Mouse (Mus musculus) heart, postnatal 36 days (tissue): ENCODE results near the gene Atf4. TPM values are rescaled to one million over a fixed set of nuclear protein-coding genes. Genes with fewer than 3 reads are reported as not detected.

Source experiments
- DNase-seq, 2 experiments: peaks; one replicate each; pipeline ENCODE4 v3.0.0; 2021 to 2022
- intact Hi-C: fragments of 180-260 bp; cut with DNase I; formaldehyde crosslinking; loops from one replicate; pipeline ENCODE4 v1.15.1; 2025
- total RNA-seq, 2 experiments: library from RNA; stranded (reverse); gene quantifications; 2 replicates each; pipeline ENCODE4 v1.2.3; 2021

Atf4 gene
- total RNA-seq, 2 experiments from 2014 or later: 65.2 to 75.8 TPM

GRCm38 (mm10) chr15:80277107-80277506, 22.1 kb downstream of the Atf4 start:
- no peak for DNase-seq
- intact Hi-C loops: no loop called here

- peak in 1 of 2 experiments; percentile 69 for DNase-seq
- intact Hi-C loops: no loop called here
Observed at GRCm38 (mm10) chr15:80277625-80278024, 22.6 kb downstream of the Atf4 start.

DNA sequence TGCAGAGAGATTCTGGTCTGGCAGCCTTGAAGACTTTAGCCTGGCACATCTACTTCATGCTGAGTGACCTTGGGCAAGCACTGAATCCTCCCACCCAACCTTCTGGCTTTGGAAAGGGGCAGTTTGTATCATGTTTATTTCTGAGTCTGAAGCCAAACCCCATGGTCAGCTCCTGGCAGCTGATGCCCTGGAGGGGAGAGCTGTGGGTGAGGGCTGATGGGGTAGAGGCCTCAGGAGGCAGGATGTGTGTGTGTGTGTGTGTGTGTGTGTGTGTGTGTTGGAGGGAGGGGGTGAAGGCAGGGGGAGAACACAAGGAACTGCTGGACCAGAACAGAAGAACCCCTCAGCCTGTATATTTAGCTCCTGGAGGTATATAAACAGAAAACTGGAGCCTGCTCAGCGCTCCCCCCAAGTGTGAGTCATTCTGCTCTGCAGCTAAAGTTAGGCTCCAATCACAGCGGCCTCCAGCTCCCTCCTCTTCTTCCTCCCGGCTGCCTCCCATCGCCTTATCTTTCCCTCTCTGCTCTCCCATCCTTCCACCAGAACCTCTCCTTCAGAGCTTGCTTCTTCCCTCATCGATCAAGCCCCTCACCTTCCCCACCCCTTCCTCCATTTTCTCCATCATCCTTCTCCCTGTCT, 23.3 kb downstream of the Atf4 start:
- intact Hi-C loops: no loop called here
- no peak for DNase-seq

DNA sequence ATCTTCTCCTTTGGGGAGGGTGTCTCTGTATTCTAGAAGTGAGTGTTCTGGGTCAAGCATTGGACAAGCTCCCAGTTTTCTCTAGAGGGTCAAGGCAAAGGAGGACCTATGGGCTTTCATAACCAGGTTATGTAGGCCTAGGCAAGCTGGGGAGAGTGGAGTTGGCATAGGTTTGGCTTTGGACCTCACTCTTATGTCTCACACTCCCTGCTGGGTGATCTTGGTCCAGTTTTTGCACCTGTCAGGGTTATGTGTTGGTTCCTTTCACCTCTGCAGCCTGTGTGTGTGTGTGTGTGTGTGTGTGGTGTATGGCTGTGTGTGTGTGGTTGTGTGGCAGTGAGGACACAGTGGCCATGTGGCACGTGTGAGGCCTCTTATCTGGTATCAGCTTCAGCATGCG, 24.1 kb downstream of the Atf4 start:
- no peak for DNase-seq
- intact Hi-C loops: no loop called here

DNA sequence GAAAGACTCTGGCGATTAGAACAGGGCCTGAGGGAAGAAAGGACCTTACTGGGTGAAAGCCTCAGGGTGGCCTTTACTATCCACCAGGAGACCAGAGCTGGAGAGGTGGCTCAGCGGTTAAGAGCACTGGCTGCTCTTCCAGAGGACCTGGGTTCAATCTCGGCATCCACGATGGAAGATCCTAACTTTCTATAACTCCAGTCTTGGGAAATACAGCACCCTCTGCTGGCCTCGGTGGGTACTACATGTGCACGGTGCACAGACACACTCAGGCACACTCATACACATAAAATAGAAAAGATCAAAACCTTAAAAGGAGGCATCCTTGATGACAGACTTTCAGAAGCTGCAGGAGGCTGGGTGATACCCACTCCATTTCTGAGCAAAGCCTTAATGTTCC, 25.7 kb downstream of the Atf4 start:
- peak in 1 of 2 experiments; percentile 43 for DNase-seq
- intact Hi-C loops: loop anchor here (2.0 kb wide), 1 partner anchor 14 kb away; no protein-coding TSS in a partner anchor

DNA sequence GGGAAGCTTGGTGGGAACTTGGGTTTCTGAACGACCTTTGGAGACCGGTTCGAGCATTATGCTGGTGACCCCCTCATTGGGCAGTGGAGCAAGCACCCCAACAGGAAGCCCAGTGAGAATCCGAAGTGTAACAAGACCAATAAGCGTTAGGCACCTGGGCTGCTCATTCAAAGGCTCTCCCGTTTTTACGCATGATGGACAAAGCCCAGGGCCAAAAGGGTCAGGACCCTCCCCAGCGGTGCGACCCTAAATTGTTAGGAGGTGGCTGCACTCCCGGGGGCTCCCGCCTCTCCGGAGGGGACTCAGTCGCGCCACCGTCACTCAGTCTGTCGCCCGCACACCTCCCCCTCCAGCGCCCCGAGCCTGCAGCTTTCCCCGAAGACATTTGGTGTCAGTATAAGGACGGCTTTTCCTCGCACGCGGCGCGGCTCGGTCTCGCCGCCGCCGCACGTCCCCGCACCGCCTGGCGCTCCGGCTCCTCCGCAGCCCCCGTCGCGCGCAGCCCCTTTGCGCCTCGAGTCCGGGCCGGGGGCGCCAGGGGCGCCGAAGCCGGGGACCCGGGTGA, 31.9 kb downstream of the Atf4 start, which contains the start of gene Cacna1i:
Gene Cacna1i (plus strand): TSS at position 388 of the 565 bp plus-strand sequence.
- DNase-seq: no peak
- intact Hi-C loops: no loop called here

DNA sequence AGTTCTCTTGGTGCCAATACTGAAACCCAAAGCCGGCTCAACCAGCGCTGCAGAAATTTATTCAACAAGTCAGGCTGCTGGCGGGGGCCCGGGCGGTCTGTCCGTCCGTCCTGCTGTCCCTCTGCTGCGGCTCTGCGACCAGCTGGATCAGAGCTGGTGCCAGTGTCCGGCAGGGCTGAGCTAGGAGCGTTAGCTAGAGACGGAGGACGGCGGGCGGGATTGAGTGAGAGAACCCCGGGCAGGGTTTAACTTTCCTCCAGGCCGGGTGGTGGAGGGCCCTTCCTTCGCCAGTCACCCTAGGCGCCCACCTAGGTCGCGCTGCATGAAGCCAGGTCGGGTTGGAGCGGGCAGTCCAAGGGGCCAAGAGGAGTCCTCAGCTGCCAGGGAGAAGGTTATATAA, 33.1 kb downstream of the Atf4 start:
- DNase-seq: no peak
- intact Hi-C loops: loop anchor here (2.0 kb wide), 1 partner anchor 407 kb away; no protein-coding TSS in a partner anchor

DNA sequence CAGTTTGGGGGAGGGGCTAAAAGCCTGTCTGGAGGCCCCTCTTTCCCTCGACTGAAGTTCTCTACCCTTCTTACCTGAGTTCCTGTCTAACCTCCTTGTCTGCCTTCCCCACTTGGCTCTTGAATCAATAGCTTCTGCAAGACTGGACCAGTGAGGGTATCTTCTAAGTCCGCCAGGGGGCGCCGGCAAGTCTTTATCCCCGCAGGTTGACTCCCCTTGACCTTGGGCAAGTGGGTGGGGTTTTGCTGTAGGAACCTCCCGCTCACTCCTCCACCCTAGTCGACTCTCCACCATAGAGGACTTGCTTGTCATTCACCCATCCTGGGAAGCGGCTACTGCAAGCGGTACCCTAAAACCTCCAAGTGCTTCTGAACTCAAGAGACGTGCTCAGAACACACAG, 34.5 kb downstream of the Atf4 start:
- peak; percentile 46 to 64 for DNase-seq
- intact Hi-C loops: loop anchor here (2.0 kb wide), 1 partner anchor 405 kb away; no protein-coding TSS in a partner anchor

GRCm38 (mm10) chr15:80297146-80297545, 42.2 kb downstream of the Atf4 start:
- DNase-seq: no peak
- intact Hi-C loops: no loop called here

- DNase-seq: no peak
- intact Hi-C loops: no loop called here
Observed at GRCm38 (mm10) chr15:80303779-80304178, 48.8 kb downstream of the Atf4 start.

- intact Hi-C loops: no loop called here
- no peak for DNase-seq
Observed at GRCm38 (mm10) chr15:80304188-80304587, 49.2 kb downstream of the Atf4 start.

- no peak for DNase-seq
- intact Hi-C loops: no loop called here
Observed at GRCm38 (mm10) chr15:80306146-80306545, 51.2 kb downstream of the Atf4 start.

Other genes with a start within 250 kb of the Atf4 start
- 10 to 100 TPM; 30.4 to 31.3 TPM for gene Pdgfb, start 240.2 kb upstream of the Atf4 start, total RNA-seq
- gene Syngr1, start 163.8 kb upstream of the Atf4 start, total RNA-seq: 10 to 100 TPM; 81.8 to 90.5 TPM
- 100 to 1,000 TPM; 163 to 164 TPM for gene Rpl3, start 163.3 kb upstream of the Atf4 start, total RNA-seq
- gene Tab1, start 122.1 kb upstream of the Atf4 start, total RNA-seq: 10 to 100 TPM; 23.4 to 23.8 TPM
- gene Mgat3, start 81.5 kb upstream of the Atf4 start, total RNA-seq: 1 to 10 TPM; 1.3 to 1.7 TPM
- 10 to 100 TPM; 31.5 to 32.8 TPM for gene Mief1, start 21.2 kb upstream of the Atf4 start, total RNA-seq
- 10 to 100 TPM; 10.7 to 20.5 TPM for gene AC140267.1, start 19.3 kb upstream of the Atf4 start, total RNA-seq
- 10 to 100 TPM; 11.5 to 15.8 TPM for gene Rps19bp1, start 9.1 kb downstream of the Atf4 start, total RNA-seq
- under 1 TPM in 1 of 2 experiments, not detected in 1; 0.03 TPM for gene Cacna1i, start 32.1 kb downstream of the Atf4 start, total RNA-seq